Mouse (Mus musculus): Measurements from ENCODE around the gene Btbd2. TPM values are rescaled to one million over a fixed set of nuclear protein-coding genes. Genes with fewer than 3 reads are reported as not detected.

Gene Btbd2
- 15.3 and 33.2 TPM in 2 replicates for polyA plus RNA-seq (2015; fragmentation: Nextera tagmentation; extraction: Ambion mirVana)

- H3K4me1 ChIP-seq (replicated peaks; ENCODE audit: control insufficient read depth, insufficient read depth, low read length), result peaks cover 27% of the 10 kb centered on the region
- peak within 1 kb of the TSS; percentile 86 for H3K27ac ChIP-seq (ENCODE audit: low read length)
- peak within 1 kb of the TSS; percentile 97 for H3K9ac ChIP-seq (ENCODE audit: low read length)
- peak within 1 kb of the TSS; percentile 90 for H3K4me3 ChIP-seq (ENCODE audit: low read length)
- peak; percentile 26; the same call in 1 of the 2 replicates for ATAC-seq (ENCODE audit: low read depth)
- no peaks in the 10 kb centered on the region for H3K9me3 ChIP-seq (ENCODE audit: control insufficient read depth, low read length)
- 16% methylated on average over 15 of the region's 15 CpGs for WGBS
- no peaks in the 10 kb centered on the region for H3K36me3 ChIP-seq (ENCODE audit: control insufficient read depth, insufficient read depth, low read length)
- no peaks in the 10 kb centered on the region for H3K27me3 ChIP-seq (ENCODE audit: control insufficient read depth, insufficient read depth, low read depth, low read length)
- H3K4me2 ChIP-seq (ENCODE audit: low read depth, low read length), result peak within 1 kb of the TSS; percentile 93
Observed at GRCm38 (mm10) chr10:80656863-80657623, at the start of gene Btbd2. Gene Btbd2, minus strand, starts transcription at chr10:80657071.

- 70% methylated on average over 3 of the region's 3 CpGs for WGBS
Observed at GRCm38 (mm10) chr10:80705479-80705878, 48.6 kb upstream of the Btbd2 start.

GRCm38 (mm10) chr10:80705033-80705432 is 48.2 kb upstream of the Btbd2 start:
- peaks cover 22% of the 10 kb centered on the region for H3K4me1 ChIP-seq (replicated peaks; ENCODE audit: control insufficient read depth, insufficient read depth, low read length)

More at GRCm38 (mm10) chr10:80705479-80705878, 48.6 kb upstream of the Btbd2 start:
- Histone ChIP-seq H3K36me3 (ENCODE audit: control insufficient read depth, insufficient read depth, low read length) (peaks cover 26% of the 10 kb centered on the region), H3K9ac (ENCODE audit: low read length) (no peak overlapping the region), H3K4me1 (replicated peaks; ENCODE audit: control insufficient read depth, insufficient read depth, low read length) (peaks cover 18% of the 10 kb centered on the region), H3K4me2 (ENCODE audit: low read depth, low read length) (no peak overlapping the region), H3K27me3 (ENCODE audit: control insufficient read depth, insufficient read depth, low read depth, low read length) (no peaks in the 10 kb centered on the region), H3K4me3 (ENCODE audit: low read length) (no peak overlapping the region), H3K27ac (ENCODE audit: low read length) (no peak overlapping the region), H3K9me3 (ENCODE audit: control insufficient read depth, low read length) (no peaks in the 10 kb centered on the region)
- no peak for ATAC-seq (ENCODE audit: low read depth)

GRCm38 (mm10) chr10:80704418-80704817 is 47.5 kb upstream of the Btbd2 start:
- H3K4me1 ChIP-seq (replicated peaks; ENCODE audit: control insufficient read depth, insufficient read depth, low read length), result peaks cover 26% of the 10 kb centered on the region
- no peaks in the 10 kb centered on the region for H3K27me3 ChIP-seq (ENCODE audit: control insufficient read depth, insufficient read depth, low read depth, low read length)
- no peak overlapping the region for H3K4me3 ChIP-seq (ENCODE audit: low read length)
- no peak overlapping the region for H3K4me2 ChIP-seq (ENCODE audit: low read depth, low read length)
- no peak overlapping the region for H3K9ac ChIP-seq (ENCODE audit: low read length)
- H3K27ac ChIP-seq (ENCODE audit: low read length), result no peak overlapping the region
- H3K9me3 ChIP-seq (ENCODE audit: control insufficient read depth, low read length), result no peaks in the 10 kb centered on the region
- 80% methylated on average over 5 of the region's 5 CpGs for WGBS
- ATAC-seq (ENCODE audit: low read depth), result no peak
- H3K36me3 ChIP-seq (ENCODE audit: control insufficient read depth, insufficient read depth, low read length), result peaks cover 22% of the 10 kb centered on the region

More at GRCm38 (mm10) chr10:80705033-80705432, 48.2 kb upstream of the Btbd2 start:
- Histone ChIP-seq H3K36me3 (ENCODE audit: control insufficient read depth, insufficient read depth, low read length) (peaks cover 26% of the 10 kb centered on the region), H3K9me3 (ENCODE audit: control insufficient read depth, low read length) (no peaks in the 10 kb centered on the region), H3K27ac (ENCODE audit: low read length) (no peak overlapping the region), H3K9ac (ENCODE audit: low read length) (no peak overlapping the region), H3K27me3 (ENCODE audit: control insufficient read depth, insufficient read depth, low read depth, low read length) (no peaks in the 10 kb centered on the region), H3K4me3 (ENCODE audit: low read length) (no peak overlapping the region), H3K4me2 (ENCODE audit: low read depth, low read length) (no peak overlapping the region)
- ATAC-seq (ENCODE audit: low read depth), result no peak
- 51% methylated on average over 3 of the region's 3 CpGs for WGBS

GRCm38 (mm10) chr10:80703643-80704042 is 46.8 kb upstream of the Btbd2 start:
- Histone ChIP-seq H3K9ac (ENCODE audit: low read length) (peak overlapping the region; percentile 71; the same call in 1 of the 2 replicates), H3K4me2 (ENCODE audit: low read depth, low read length) (peak overlapping the region; percentile 94), H3K4me3 (ENCODE audit: low read length) (peak overlapping the region; percentile 71), H3K4me1 (replicated peaks; ENCODE audit: control insufficient read depth, insufficient read depth, low read length) (peaks cover 26% of the 10 kb centered on the region), H3K9me3 (ENCODE audit: control insufficient read depth, low read length) (no peaks in the 10 kb centered on the region), H3K27me3 (ENCODE audit: control insufficient read depth, insufficient read depth, low read depth, low read length) (no peaks in the 10 kb centered on the region), H3K27ac (ENCODE audit: low read length) (no peak overlapping the region), H3K36me3 (ENCODE audit: control insufficient read depth, insufficient read depth, low read length) (peaks cover 14% of the 10 kb centered on the region)
- WGBS, result 84% methylated on average over 5 of the region's 5 CpGs
- ATAC-seq (ENCODE audit: low read depth), result no peak

- ATAC-seq (ENCODE audit: low read depth), result peak; percentile 89
- WGBS, result under 1% methylated on average over 47 of the region's 47 CpGs
- Histone ChIP-seq H3K27me3 (ENCODE audit: control insufficient read depth, insufficient read depth, low read depth, low read length) (no peaks in the 10 kb centered on the region), H3K4me3 (ENCODE audit: low read length) (peak overlapping the region; percentile 71), H3K9me3 (ENCODE audit: control insufficient read depth, low read length) (no peaks in the 10 kb centered on the region), H3K4me2 (ENCODE audit: low read depth, low read length) (peak overlapping the region; percentile 94), H3K36me3 (ENCODE audit: control insufficient read depth, insufficient read depth, low read length) (peaks cover 7% of the 10 kb centered on the region), H3K27ac (ENCODE audit: low read length) (peak overlapping the region; percentile 88), H3K9ac (ENCODE audit: low read length) (peak overlapping the region; percentile 71), H3K4me1 (replicated peaks; ENCODE audit: control insufficient read depth, insufficient read depth, low read length) (peaks cover 26% of the 10 kb centered on the region)
Observed at GRCm38 (mm10) chr10:80702536-80703390, 45.9 kb upstream of the Btbd2 start.

- Histone ChIP-seq H3K9ac (ENCODE audit: low read length) (peak within 1 kb of the TSS; percentile 81), H3K36me3 (ENCODE audit: control insufficient read depth, insufficient read depth, low read length) (peaks cover 6% of the 10 kb centered on the region; the same call in 1 of the 2 replicates), H3K27ac (ENCODE audit: low read length) (peak within 1 kb of the TSS; percentile 88), H3K27me3 (ENCODE audit: control insufficient read depth, insufficient read depth, low read depth, low read length) (no peaks in the 10 kb centered on the region), H3K4me1 (replicated peaks; ENCODE audit: control insufficient read depth, insufficient read depth, low read length) (peaks cover 26% of the 10 kb centered on the region), H3K4me3 (ENCODE audit: low read length) (peak within 1 kb of the TSS; percentile 71), H3K4me2 (ENCODE audit: low read depth, low read length) (peak within 1 kb of the TSS; percentile 94), H3K9me3 (ENCODE audit: control insufficient read depth, low read length) (no peaks in the 10 kb centered on the region)
- WGBS, result under 1% methylated on average over 58 of the region's 59 CpGs
- peak; percentile 96 for ATAC-seq (ENCODE audit: low read depth)
Observed at GRCm38 (mm10) chr10:80701721-80702535, 45.1 kb upstream of the Btbd2 start, which contains the start of the genes Mob3a and Izumo4. Gene Mob3a, minus strand, starts transcription at chr10:80701977. Gene Izumo4, plus strand, starts transcription at chr10:80702184.

GRCm38 (mm10) chr10:80700732-80701131 is 43.9 kb upstream of the Btbd2 start:
- H3K27ac ChIP-seq (ENCODE audit: low read length), result no peak overlapping the region
- H3K36me3 ChIP-seq (ENCODE audit: control insufficient read depth, insufficient read depth, low read length), result no peaks in the 10 kb centered on the region
- peak overlapping the region; percentile 81; the same call in 1 of the 2 replicates for H3K9ac ChIP-seq (ENCODE audit: low read length)
- H3K9me3 ChIP-seq (ENCODE audit: control insufficient read depth, low read length), result no peaks in the 10 kb centered on the region
- WGBS, result 34% methylated on average over 4 of the region's 4 CpGs
- H3K4me1 ChIP-seq (replicated peaks; ENCODE audit: control insufficient read depth, insufficient read depth, low read length), result peaks cover 38% of the 10 kb centered on the region
- H3K4me2 ChIP-seq (ENCODE audit: low read depth, low read length), result peak overlapping the region; percentile 60
- peak overlapping the region; percentile 71 for H3K4me3 ChIP-seq (ENCODE audit: low read length)
- ATAC-seq (ENCODE audit: low read depth), result no peak
- no peaks in the 10 kb centered on the region for H3K27me3 ChIP-seq (ENCODE audit: control insufficient read depth, insufficient read depth, low read depth, low read length)

Measured in lung, embryonic 16.5 days (tissue).